Mouse (Mus musculus): ENCODE data around the gene Thbs1.

Gene Thbs1

GRCm38 (mm10) chr2:118148321-118149142 lies 36.9 kb downstream of the Thbs1 start:
- no peak for DNase-seq (ENCODE audit: low spot score in 2 of 2)

GRCm38 (mm10) chr2:118149855-118150563 lies 38.3 kb downstream of the Thbs1 start:
- peak; percentile 75 to 84 for DNase-seq (ENCODE audit: low spot score in 2 of 2)

- no peak for DNase-seq (ENCODE audit: low spot score in 2 of 2)
These were observed 46.4 kb downstream of the Thbs1 start for GRCm38 (mm10) chr2:118158095-118158494.

- no peak for DNase-seq (ENCODE audit: low spot score in 2 of 2)
These were observed 47.5 kb downstream of the Thbs1 start for GRCm38 (mm10) chr2:118159126-118159525.

- DNase-seq (ENCODE audit: low spot score in 2 of 2), result no peak
These were observed 48.9 kb downstream of the Thbs1 start for GRCm38 (mm10) chr2:118160547-118160946.

GRCm38 (mm10) chr2:118160991-118161390 lies 49.3 kb downstream of the Thbs1 start:
- DNase-seq (ENCODE audit: low spot score in 2 of 2), result no peak

GRCm38 (mm10) chr2:118162486-118162885 lies 50.8 kb downstream of the Thbs1 start:
- no peak for DNase-seq (ENCODE audit: low spot score in 2 of 2)

- no peak for DNase-seq (ENCODE audit: low spot score in 2 of 2)
These were observed 52.5 kb downstream of the Thbs1 start for GRCm38 (mm10) chr2:118164137-118164536.

GRCm38 (mm10) chr2:118165691-118166090 lies 54.0 kb downstream of the Thbs1 start:
- no peak for DNase-seq (ENCODE audit: low spot score in 2 of 2)

- DNase-seq (ENCODE audit: low spot score in 2 of 2), result no peak
These were observed 56.1 kb downstream of the Thbs1 start for GRCm38 (mm10) chr2:118167731-118168130.

- DNase-seq (ENCODE audit: low spot score in 2 of 2), result no peak
These were observed 56.5 kb downstream of the Thbs1 start for GRCm38 (mm10) chr2:118168225-118168624.

GRCm38 (mm10) chr2:118174558-118175383 lies 63.1 kb downstream of the Thbs1 start:
- DNase-seq (ENCODE audit: low spot score in 2 of 2), result no peak
